Mouse (Mus musculus) cerebellum, adult 11 months (tissue): ENCODE results near the gene Taar8c.
"Not testable (repeated sequence)": the region's sequence is repeated elsewhere in the genome, so short reads cannot be mapped to it uniquely, and the experiment has no call there.

Experiments
- DNase-seq: peaks from one replicate; pipeline ENCODE4 v3.0.0; 2022

The Taar8c gene

DNA sequence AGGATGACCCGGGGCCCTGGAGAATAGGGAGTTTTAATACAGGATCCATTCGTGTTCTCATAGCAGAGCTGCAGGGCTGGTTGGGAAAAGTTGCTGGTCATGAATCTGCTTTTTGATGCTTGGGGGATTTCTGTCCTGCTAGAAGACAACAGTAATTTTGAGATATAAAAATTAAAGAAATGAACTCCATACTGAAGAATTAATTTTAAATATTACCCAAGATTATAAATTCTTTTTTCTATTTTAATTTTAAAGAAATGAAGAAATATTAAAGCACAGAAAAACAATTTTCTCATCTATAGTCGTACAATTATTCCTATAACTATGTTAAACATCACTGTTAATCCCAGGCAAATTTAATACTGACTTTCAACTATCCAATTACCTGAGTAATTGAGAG is at the start of gene Taar8c:
Taar8c (minus strand) TSS at position 101 of the 400 bp plus-strand sequence.
- DNase-seq: not testable (repeated sequence)

DNA sequence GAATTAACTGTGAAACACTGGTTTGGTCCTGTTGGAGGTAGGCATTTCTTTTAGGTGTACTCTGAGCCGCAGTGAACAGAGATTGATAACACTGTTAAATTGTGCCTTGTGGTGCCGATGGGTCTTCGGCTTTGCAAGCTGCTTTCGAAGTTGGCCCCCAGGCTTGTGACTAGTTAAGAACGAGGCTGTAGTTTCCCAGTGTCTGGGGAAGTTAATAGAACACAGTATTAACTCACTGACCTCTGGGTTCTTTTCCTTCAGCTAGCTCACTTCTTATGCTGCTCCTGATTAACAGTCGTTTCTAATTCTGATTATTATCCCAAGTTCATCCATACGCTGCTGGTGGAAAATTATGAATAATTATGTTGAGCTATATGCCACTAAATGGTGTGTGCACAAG is 48.4 kb upstream of the Taar8c start:
- no peak for DNase-seq

DNA sequence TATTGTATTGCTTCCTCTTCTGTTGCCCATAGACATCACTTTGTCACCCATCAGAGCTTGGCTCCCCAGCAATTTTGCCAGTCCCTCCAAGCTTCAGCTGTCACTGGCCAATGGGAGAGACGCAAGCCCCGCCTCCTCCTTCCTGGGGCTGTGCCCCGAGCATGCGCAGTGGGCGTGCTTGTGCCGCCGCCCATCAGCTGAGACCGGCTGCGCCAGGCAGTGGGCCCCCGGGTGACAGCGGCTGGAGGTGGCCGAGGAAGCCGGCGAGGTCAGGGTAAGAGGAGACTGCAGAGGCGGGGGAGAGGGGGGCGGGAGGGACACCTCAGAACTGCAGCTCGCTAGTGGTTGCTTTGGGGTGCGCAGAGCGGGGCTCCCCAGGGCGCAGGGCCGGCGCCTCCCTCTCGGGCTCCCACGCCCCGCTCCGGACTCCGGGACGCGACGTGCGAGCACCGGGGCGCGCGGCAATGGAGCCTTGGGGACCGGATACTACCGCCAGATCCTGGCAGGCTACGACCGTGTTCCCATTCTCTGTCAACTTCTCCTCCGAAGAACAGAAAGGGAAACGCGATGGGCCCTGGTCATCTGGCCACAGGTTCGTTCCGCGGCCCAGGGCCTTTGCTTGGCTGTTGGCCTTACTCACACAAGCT is 47.5 kb upstream of the Taar8c start, which contains the start of gene Stx7:
Stx7 (plus strand) TSS at position 168 of the 647 bp plus-strand sequence.
- DNase-seq: peak; percentile 93

DNA sequence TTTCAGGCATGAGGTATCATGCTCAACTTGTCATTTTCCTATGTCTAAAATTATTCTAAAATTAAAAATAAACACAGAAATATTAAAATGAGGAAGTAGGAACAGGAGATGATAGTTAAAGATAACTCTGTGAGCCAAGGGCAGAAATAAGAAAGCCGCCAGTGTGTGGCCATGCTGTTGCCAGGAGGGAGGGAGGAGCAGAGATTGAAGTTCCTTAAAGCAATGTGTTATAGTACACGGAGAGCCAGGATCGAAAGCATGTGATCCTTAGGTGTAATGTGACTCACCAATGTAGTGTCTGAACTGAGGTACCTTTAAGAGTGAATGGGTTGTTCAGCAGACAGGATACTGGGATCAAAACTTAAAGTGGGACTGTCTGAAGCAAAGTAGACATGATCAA is 41.0 kb upstream of the Taar8c start:
- no peak for DNase-seq

DNA sequence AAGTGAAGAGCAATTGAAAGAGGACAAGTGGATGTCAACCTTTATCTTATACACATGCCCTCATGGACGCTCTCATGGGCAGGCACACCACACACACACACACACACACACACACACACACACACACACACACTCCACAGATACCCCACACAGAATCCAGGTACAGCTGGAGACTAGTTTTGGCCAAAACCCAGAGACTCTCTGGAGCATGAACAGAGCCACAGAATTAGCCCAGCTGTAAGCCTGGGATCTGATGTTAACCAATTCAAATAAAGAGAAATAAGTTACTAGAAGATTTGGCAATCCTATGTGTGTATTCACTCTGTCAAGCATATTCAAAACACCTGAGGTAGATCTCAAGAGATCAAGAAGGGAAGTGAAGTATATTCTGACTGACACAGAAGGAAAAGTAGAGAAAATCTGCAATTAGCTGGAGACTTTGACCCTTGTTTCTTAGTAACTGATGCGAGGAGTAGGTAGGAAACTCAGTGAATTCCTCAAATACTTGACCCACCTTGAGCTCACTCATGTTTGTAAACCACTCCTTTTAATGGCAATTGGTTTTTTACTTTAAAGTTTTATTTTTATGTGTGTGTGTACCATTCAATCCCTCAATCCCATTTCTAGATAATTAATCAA is 37.0 kb upstream of the Taar8c start:
- no peak for DNase-seq

DNA sequence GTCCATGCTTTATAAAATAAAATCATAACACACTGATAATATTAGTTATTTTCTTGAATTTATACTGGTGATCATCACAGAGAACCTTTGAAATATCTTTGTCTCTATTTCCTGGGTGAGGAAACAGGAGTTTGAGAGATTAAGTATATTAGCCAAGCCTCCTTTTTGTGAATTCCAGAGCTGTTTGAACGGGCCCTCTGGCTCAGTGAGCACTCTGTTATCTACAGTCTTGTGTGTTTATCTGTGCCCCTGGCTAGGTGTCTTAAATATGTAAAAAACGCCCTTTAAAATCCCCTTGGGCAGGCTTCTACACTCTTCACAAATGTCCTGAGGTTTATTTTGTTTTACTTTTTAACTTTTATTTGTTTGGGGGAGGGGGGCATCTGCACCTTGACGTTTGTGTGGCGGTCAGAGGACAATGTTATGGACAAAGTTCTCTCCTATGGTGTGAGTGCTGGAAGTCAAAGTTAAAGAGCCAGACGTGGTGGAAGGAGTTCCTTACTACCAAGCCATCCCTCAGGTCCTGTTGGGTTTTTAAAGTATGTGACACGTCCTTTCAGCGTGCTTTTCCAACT is 32.4 kb upstream of the Taar8c start:
- no peak for DNase-seq

DNA sequence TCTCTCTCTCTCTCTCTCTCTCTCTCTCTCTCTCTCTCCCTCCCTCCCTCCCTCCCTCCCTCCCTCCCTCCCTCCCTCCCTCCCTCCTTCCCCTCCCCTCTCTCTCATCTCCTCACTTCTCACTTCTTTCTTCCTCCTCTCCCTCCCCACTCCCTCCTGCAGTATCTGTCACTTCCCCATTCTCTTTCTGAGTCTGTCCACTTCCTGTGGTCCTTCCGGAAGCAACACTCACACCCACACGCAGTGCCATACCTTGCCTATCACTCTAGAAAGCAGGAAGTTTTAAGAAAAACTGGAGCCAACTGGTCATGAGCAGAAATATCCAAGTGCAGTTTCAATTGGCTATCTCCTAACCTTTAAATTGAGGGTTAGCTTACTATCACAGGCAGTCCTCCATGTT is 31.4 kb upstream of the Taar8c start:
- no peak for DNase-seq

DNA sequence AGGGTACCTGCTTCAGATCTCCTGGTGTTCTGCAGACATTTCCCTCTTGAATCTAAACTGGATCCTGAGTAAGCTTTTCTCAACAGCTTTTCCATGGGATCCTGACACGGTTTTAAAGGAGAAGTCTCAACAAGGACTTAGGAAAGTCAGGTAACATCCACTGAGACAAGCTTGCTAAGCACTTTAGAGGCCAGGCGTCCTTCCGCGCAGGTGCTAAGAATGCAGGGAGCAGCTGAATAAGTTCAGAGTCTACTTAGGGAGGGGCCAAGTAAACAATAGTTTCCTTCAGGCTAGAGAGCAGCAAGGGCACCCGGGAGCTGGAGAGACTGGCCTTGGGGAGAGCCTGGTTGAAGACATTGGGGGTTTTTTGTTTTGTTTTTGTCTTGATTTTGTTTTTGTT is 30.6 kb upstream of the Taar8c start:
- DNase-seq: no peak

DNA sequence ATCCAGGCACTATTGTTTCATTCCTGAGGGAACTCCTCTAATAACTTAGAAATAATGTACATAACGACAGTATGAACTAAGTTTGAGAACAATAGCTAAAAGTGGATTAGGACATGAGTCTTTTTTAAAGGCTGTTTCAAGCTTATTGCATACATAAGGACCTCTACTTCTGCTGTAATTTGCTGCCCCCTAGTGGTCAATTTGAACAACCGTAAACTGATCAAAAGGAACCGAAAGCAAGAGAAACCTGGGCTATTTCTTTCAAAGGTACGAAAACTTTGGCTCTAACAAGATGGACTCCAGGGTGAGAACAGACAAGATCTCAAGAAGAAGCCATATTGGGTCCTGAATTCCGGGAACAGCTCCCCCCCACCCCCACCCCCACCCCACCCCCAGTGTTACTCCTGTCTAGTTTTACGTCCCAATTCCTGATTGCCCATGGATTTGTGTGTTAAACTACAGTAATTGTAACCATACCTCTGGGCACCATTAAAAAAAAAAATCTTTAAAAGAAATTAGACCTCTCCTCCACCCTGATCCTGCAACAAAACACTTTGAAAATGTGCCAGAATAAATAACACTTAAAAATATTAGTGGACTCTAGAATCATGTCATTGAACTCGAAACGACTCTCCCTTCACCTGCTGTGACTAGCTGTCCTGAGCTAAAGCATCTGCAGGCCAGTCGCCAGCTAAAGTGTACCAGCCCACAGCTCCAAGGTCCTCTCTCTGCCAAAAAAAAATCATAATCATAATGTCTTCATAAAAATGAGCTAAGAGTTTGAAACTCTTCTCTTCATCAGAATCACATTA is 29.9 kb upstream of the Taar8c start:
- peak; percentile 26 for DNase-seq

DNA sequence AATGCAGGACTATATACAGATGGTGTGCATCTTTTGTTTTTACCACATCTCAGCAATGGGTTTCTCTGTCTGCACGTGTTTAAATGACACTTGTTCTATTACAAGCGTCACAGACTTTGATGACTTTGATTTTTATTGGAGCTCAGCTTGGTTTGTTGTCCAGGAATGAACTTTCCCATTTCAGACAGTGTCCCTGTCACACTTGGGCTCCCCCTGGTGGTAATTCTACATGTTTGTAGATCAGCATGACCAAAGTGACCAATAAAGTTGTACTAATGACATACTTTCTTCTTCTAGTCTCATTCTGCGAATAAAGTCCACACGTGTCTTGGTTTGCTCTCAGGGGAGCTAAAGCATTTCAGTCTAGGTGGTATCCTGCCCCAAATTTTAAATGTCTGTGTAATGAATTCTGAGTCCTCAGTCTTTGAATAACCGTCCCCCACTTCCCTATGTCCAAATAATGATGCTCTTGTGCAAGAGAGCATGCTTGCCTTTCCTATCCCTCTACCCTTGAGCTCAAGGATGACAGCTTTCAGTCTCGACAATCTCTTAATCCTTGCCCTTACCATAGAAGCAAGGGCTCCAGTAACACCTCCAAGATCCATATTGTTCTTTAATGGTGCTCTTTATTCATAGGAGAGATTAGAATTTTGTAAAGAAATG is 9.5 kb upstream of the Taar8c start:
- peak; percentile 5 for DNase-seq

DNA sequence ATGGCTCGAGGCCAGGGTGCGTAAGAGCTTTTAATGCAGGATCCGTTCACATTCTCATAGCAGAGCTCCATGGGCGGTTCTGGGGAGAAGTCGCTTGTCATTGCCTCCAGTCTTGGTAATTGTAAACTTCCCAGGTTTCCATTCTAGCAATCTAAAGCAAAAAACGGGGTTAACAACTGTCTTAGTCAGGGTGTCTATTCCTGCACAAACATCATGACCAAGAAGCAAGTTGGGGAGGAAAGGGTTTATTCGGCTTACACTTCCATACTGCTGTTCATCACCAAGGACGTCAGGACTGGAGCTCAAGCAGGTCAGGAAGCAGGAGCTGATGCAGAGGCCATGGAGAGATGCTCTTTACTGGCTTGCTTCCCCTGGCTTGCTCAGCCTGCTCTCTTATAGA is 7.7 kb upstream of the Taar8c start, which contains the start of gene Taar9:
Taar9 (minus strand) TSS at position 101 of the 400 bp plus-strand sequence.
- DNase-seq: not testable (repeated sequence)

DNA sequence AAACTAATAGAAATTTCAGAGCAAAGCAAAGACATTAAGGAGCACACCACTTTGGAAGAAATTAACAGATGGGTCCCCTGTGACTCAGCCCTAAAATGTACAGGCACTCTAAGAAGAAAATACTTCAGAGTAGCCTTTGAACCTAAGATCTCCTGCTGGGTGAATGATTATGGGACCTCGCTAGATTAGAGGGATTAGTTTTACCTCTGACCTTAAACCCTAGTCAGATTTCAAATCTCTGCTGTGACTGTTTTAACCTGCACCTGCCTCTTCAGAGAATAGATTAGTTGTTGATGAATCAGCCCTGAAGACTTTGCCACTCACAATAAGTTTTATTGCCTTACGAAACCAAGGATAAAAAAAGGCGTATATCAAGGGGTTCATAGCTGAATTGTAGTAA is 6.5 kb upstream of the Taar8c start:
- DNase-seq: no peak

DNA sequence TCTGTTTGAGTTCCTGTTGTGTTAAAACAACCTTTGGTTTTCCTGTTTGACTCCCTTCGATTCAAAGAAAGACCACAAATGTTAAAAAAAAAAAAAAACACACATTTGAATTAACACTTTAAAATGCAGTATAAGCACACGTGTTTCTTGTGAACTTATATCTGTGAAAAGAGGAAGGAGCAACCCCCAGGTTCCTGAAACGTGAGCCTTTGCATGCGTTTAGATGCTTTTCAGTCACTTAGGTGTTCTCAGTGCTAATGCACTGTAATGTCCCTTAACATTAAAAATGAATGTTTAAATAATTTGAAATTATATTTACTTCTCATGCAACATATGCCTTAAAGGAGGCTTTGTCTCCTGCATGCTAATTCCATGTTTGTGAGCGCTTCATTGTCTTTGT is 6.0 kb upstream of the Taar8c start:
- no peak for DNase-seq

DNA sequence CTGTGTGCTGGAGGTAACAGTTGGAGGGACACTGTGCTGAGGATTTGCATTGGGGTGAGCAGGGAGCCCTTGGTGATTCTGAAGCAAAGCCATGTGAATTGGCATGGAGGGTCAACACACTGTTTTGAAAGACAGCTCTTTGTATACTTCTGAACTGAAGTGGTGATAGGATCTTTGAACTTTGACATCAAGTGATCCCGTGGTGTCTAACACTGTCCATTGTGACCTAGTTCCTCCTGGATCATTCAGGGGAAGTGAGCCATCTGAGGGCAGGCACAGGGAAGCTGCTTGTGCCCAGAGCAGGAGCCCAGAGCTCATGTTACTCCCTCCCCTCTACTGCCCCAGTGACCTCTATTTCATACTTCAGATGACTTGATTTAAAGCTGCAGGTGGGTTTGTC is 1.6 kb upstream of the Taar8c start:
- DNase-seq: not testable (repeated sequence)

DNA sequence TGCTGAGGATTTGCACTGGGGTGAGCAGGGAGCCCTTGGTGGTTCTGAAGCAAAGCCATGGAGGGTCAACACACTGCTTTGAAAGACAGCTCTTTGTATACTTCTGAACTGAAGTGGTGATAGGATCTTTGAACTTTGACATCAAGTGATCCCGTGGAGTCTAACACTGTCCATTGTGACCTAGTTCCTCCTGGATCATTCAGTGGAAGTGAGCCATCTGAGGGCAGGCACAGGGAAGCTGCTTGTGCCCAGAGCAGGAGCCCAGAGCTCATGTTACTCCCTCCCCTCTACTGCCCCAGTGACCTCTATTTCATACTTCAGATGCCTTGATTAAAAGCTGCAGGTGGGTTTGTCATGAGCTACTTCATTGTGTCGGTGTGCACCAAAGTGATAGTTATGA is 4.7 kb downstream of the Taar8c start:
- DNase-seq: not testable (repeated sequence)

DNA sequence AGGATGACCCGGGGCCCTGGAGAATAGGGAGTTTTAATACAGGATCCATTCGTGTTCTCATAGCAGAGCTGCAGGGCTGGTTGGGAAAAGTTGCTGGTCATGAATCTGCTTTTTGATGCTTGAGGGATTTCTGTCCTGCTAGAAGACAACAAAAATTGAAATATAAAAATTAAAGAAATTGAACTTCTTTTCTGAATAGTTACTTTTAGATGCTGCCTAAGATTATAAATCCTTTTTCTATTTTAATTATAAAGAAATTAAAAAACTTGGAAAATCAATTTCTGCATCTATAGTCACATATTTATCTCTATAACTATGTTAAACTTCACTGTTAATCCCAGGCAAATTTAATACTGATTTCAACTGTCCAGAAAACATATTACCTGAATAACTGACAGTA is 9.5 kb downstream of the Taar8c start, which contains the start of gene Taar8b:
Taar8b (minus strand) TSS at position 101 of the 400 bp plus-strand sequence.
- DNase-seq: no peak

DNA sequence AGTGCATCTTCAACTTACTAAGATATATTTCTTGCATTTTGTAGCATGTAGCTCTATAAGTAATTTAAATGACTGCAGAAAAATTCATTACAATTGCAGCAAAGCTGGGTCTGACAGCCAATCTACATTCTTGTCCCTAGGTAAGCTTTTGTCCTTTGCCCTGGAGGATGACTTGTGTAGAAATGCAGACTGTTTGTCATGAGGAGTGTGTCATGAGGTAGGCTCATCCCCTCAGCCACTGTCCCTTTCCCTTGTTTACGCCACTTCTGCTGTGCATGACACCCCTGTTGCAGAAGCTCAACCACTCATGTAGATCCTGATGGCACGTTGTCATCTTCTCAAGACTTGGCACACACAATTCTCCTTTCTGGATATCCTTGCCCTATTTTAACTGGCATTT is 14.5 kb downstream of the Taar8c start:
- DNase-seq: no peak

DNA sequence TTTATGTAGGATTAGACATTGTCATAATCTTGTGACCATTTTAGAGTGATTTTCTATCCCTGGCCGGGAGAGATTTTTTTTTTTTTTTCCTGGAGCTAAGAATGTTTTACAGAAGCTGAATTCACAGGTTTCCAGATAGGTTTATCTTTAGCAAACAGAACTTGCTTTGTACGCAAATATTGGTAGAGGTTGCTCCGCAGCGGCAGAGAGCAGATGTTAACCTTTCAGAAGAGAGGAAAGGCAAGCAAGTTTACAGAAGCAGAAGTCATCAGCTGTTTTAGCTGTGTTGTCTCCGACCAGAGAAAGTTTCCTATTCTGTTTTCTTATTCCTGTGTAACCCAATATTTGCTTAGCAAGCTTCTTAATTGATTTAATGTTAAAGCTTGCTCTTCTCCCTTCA is 15.2 kb downstream of the Taar8c start:
- no peak for DNase-seq

DNA sequence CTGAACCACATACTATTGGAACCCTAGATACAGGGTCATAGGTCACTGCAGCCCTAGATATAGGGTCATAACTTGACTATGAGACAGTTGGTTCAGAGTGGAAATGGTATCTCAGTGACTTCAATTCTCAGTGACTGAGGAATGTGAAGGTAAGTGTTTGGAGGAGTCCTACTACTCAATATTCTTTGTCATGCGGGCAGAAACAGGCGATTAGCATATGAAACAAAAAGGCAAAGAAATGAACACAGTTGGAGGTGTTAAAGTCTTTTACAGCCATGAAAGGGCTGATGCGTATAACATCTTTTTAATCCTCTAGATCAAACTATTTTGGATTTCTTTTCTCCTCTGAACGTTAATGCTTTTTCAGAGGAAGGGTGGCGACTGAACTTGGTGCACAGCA is 15.8 kb downstream of the Taar8c start:
- no peak for DNase-seq

DNA sequence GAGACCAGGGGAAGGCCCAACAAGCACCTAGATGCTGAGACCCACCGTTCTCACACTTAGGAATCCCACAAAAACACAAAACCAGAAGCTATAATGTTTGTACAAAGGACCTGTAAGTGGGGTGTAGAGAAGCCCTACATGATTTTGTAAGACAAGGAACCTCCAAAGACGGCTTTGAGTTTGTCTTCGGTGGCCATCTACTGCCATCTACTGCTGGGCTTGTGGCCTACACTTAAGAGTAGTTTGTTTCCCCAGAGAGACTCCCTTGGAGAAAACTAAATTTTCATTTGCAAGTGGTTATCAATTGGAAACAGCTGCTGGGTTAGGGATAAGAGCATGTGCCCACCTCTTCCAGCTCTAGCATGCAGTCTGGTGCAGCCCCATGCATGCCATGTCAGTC is 21.5 kb downstream of the Taar8c start:
- peak; percentile 5 for DNase-seq

DNA sequence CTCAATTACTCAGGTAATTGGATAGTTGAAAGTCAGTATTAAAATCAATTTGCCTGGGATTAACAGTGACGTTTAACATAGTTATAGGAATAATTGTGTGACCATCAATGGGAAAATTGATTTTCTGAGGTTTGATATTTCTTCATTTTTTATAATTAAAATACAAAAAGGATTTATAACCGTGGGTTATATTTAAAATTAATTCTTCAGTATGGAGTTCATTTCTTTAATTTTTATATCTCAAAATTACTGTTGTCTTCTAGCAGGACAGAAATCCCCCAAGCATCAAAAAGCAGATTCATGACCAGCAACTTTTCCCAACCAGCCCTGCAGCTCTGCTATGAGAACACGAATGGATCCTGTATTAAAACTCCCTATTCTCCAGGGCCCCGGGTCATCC is 25.5 kb downstream of the Taar8c start, which contains the start of gene Taar8a:
Taar8a (plus strand) TSS at position 301 of the 400 bp plus-strand sequence.
- DNase-seq: not testable (repeated sequence)

DNA sequence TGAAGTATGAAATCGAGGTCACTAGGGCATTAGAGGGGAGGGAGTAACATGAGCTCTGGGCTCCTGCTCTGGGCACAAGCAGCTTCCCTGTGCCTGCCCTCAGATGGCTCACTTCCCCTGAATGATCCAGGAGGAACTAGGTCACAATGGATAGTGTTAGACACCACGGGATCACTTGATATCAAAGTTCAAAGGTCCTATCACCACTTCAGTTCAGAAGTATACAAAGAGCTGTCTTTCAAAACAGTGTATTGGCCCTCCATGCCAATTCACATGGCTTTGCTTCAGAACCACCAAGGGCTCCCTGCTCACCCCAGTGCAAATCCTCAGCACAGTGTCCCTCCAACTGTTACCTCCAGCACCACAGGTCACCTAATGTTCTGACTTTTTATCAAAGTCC is 27.0 kb downstream of the Taar8c start:
- DNase-seq: not testable (repeated sequence)

DNA sequence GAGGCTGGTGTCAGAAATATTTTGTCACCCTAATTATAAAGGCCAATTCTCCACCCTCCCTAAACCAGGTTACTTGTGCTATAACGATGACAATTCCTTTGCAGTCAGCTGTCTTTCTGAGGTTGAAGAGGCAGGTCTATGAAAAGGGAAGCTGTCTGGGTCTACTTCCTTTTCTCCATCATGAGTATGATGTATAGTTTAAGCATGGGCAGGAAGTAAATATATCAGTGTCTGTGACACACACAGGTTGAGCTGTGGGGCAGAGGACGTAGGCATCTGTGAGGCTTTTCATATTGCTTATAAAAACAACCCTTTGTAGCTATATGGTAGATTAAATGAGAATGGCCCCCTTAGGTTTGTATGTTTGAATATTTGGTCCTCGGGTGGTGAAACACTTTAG is 42.7 kb downstream of the Taar8c start:
- no peak for DNase-seq
